Mouse (Mus musculus): ENCODE results near the gene Pik3r1. TPM values are rescaled to one million over a fixed set of nuclear protein-coding genes. Genes with fewer than 3 reads are reported as not detected.

Pik3r1 gene
- 53.0 and 59.5 TPM in 2 replicates for polyA plus RNA-seq (2015; fragmentation: Nextera tagmentation; extraction: Ambion mirVana)

DNA sequence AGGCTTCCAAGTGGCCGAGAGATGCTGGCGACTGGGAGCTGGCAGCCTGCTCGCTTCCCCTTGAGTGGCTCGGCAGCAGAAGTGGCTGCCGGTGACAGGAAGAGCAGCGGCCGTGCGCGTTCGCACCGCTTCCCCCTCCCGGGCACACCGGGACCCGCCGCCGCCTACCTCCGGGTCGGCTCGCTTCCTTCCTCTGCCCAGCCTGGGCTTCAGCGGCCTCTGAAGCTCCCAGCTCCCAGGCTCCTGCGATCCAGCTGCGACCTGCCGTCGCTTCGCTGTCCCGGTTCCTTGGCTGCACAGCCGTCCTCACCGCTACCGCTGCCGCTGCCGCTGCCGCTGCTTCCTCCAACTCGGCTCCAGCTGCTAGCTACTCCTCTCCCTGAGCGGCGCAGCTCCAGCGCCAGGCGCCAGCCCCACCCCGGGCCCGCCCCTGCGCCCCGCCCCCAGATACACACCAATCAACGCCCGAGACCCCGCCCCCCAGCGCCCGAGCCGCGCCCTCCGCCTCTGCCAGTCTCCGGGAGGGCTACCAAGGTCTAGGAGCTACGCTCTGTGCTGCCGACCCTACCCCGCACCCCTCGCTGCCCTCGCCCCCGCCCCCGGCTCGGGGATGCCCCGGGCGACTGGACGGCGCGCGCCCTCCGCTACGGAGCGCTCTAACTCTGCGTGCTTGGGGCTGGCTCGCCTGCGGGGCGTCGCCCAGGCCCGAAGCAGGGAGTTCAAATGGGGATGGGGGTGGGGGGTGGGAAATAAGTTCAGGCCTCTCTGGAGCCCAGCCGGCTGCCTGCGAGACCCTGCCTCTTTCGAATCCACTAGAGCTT is at the start of gene Pik3r1:
Pik3r1 (minus strand) TSS at position 409 of the 821 bp plus-strand sequence.
- Histone ChIP-seq H3K36me3 (ENCODE audit: control insufficient read depth, insufficient read depth, low read length) (no peaks in the 10 kb centered on the region), H3K9ac (ENCODE audit: low read length) (peak within 1 kb of the TSS; percentile 97), H3K4me1 (ENCODE audit: control insufficient read depth, insufficient read depth, low read length) (peaks cover 27% of the 10 kb centered on the region), H3K4me2 (ENCODE audit: low read depth, low read length) (peak within 1 kb of the TSS; percentile 92), H3K27ac (ENCODE audit: low read length) (peak within 1 kb of the TSS; percentile 98), H3K9me3 (replicated peaks; ENCODE audit: control insufficient read depth, low read length) (no peaks in the 10 kb centered on the region), H3K4me3 (replicated peaks; ENCODE audit: low read length) (peak within 1 kb of the TSS; percentile 99), H3K27me3 (ENCODE audit: control insufficient read depth, insufficient read depth, low read length) (no peaks in the 10 kb centered on the region)
- ATAC-seq (ENCODE audit: insufficient read depth, low FRiP score) = peak; percentile 95
- under 1% methylated on average over 74 of the region's 76 CpGs for WGBS

- no peak overlapping the region for H3K9ac ChIP-seq (ENCODE audit: low read length)
- no peaks in the 10 kb centered on the region for H3K27me3 ChIP-seq (ENCODE audit: control insufficient read depth, insufficient read depth, low read length)
- H3K4me1 ChIP-seq (ENCODE audit: control insufficient read depth, insufficient read depth, low read length) = peaks cover 14% of the 10 kb centered on the region
- peak; percentile 82 for ATAC-seq (ENCODE audit: insufficient read depth, low FRiP score)
- WGBS = 29% methylated on average over 10 of the region's 10 CpGs
- H3K36me3 ChIP-seq (ENCODE audit: control insufficient read depth, insufficient read depth, low read length) = no peaks in the 10 kb centered on the region
- no peaks in the 10 kb centered on the region for H3K9me3 ChIP-seq (replicated peaks; ENCODE audit: control insufficient read depth, low read length)
- no peak overlapping the region for H3K4me3 ChIP-seq (replicated peaks; ENCODE audit: low read length)
- H3K4me2 ChIP-seq (ENCODE audit: low read depth, low read length) = no peak overlapping the region
- H3K27ac ChIP-seq (ENCODE audit: low read length) = peak overlapping the region; percentile 52; the same call in 1 of the 2 replicates
Measured at GRCm38 (mm10) chr13:101813267-101813900, 45.4 kb upstream of the Pik3r1 start.

DNA sequence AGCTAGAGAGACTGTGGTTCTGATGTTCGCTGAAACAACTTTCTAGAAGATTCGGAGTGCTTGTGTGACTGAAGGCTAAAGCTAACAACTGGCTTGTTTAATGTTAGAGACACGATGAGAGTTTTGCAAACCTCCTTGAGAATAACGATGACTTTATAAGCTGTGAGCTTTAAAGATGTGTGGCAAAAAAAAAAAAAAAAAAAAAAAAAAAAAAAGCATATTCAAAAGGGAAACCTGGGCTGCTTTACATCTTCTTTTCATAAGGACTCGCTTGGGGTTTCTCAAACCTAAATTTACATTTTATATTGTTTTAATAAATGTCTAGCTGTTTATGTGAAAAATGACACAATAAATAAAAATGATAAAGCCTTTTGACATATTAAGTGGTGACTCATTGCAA is 44.3 kb upstream of the Pik3r1 start:
- no peak overlapping the region; the same call in 1 of the 2 replicates for H3K4me3 ChIP-seq (replicated peaks; ENCODE audit: low read length)
- H3K9ac ChIP-seq (ENCODE audit: low read length) = 0 out of 2 replicates have a peak overlapping the region, but pooled peaks have one; percentile 55
- H3K4me1 ChIP-seq (ENCODE audit: control insufficient read depth, insufficient read depth, low read length) = peaks cover 14% of the 10 kb centered on the region
- H3K27ac ChIP-seq (ENCODE audit: low read length) = peak overlapping the region; percentile 78
- H3K36me3 ChIP-seq (ENCODE audit: control insufficient read depth, insufficient read depth, low read length) = no peaks in the 10 kb centered on the region
- 42% methylated on average over 5 of the region's 5 CpGs for WGBS
- ATAC-seq (ENCODE audit: insufficient read depth, low FRiP score) = no peak; the same call in 1 of the 2 replicates
- H3K27me3 ChIP-seq (ENCODE audit: control insufficient read depth, insufficient read depth, low read length) = no peaks in the 10 kb centered on the region
- H3K4me2 ChIP-seq (ENCODE audit: low read depth, low read length) = peak overlapping the region; percentile 40
- H3K9me3 ChIP-seq (replicated peaks; ENCODE audit: control insufficient read depth, low read length) = no peaks in the 10 kb centered on the region

DNA sequence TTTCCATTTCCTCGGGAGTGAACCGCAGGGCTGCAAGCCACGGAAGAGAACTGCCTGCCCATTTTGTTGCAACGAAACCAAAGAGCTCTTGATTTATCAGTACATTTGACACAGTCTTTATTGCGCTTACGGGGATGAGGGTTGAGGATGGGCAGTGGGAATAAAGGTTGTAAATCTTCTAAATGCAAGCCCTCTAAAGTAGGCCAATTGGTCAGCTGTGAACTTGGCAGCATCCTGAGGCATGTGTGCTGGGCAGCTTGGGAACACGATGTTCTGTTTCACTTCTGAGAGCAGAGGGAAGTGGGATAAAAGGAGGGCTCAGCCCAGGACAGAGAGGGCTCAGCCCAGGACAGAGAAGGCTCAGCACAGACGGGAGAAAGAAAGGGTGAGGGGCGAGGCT is 43.9 kb upstream of the Pik3r1 start:
- H3K4me3 ChIP-seq (replicated peaks; ENCODE audit: low read length) = no peak overlapping the region; the same call in 1 of the 2 replicates
- no peaks in the 10 kb centered on the region for H3K9me3 ChIP-seq (replicated peaks; ENCODE audit: control insufficient read depth, low read length)
- H3K36me3 ChIP-seq (ENCODE audit: control insufficient read depth, insufficient read depth, low read length) = no peaks in the 10 kb centered on the region
- no peaks in the 10 kb centered on the region for H3K27me3 ChIP-seq (ENCODE audit: control insufficient read depth, insufficient read depth, low read length)
- 39% methylated on average over 9 of the region's 9 CpGs for WGBS
- H3K4me2 ChIP-seq (ENCODE audit: low read depth, low read length) = peak overlapping the region; percentile 40
- H3K9ac ChIP-seq (ENCODE audit: low read length) = 0 out of 2 replicates have a peak overlapping the region, but pooled peaks have one; percentile 55
- H3K27ac ChIP-seq (ENCODE audit: low read length) = peak overlapping the region; percentile 78
- ATAC-seq (ENCODE audit: insufficient read depth, low FRiP score) = peak; percentile 86; the same call in 1 of the 2 replicates
- H3K4me1 ChIP-seq (ENCODE audit: control insufficient read depth, insufficient read depth, low read length) = peaks cover 14% of the 10 kb centered on the region

- no peak overlapping the region for H3K27ac ChIP-seq (ENCODE audit: low read length)
- H3K27me3 ChIP-seq (ENCODE audit: control insufficient read depth, insufficient read depth, low read length) = no peaks in the 10 kb centered on the region
- H3K4me2 ChIP-seq (ENCODE audit: low read depth, low read length) = no peak overlapping the region
- no peak for ATAC-seq (ENCODE audit: insufficient read depth, low FRiP score)
- WGBS = 87% methylated on average over 7 of the region's 7 CpGs
- no peak overlapping the region for H3K4me3 ChIP-seq (replicated peaks; ENCODE audit: low read length)
- H3K36me3 ChIP-seq (ENCODE audit: control insufficient read depth, insufficient read depth, low read length) = no peaks in the 10 kb centered on the region
- H3K9ac ChIP-seq (ENCODE audit: low read length) = no peak overlapping the region
- H3K4me1 ChIP-seq (ENCODE audit: control insufficient read depth, insufficient read depth, low read length) = peaks cover 14% of the 10 kb centered on the region
- no peaks in the 10 kb centered on the region for H3K9me3 ChIP-seq (replicated peaks; ENCODE audit: control insufficient read depth, low read length)
Measured at GRCm38 (mm10) chr13:101810667-101811066, 42.6 kb upstream of the Pik3r1 start.

- Histone ChIP-seq H3K4me3 (replicated peaks; ENCODE audit: low read length) (no peak overlapping the region), H3K9ac (ENCODE audit: low read length) (no peak overlapping the region), H3K9me3 (replicated peaks; ENCODE audit: control insufficient read depth, low read length) (no peaks in the 10 kb centered on the region), H3K27ac (ENCODE audit: low read length) (no peak overlapping the region), H3K27me3 (ENCODE audit: control insufficient read depth, insufficient read depth, low read length) (no peaks in the 10 kb centered on the region), H3K4me1 (ENCODE audit: control insufficient read depth, insufficient read depth, low read length) (peaks cover 14% of the 10 kb centered on the region), H3K36me3 (ENCODE audit: control insufficient read depth, insufficient read depth, low read length) (no peaks in the 10 kb centered on the region), H3K4me2 (ENCODE audit: low read depth, low read length) (no peak overlapping the region)
- no peak for ATAC-seq (ENCODE audit: insufficient read depth, low FRiP score)
- WGBS = 75% methylated on average over 3 of the region's 3 CpGs
Measured at GRCm38 (mm10) chr13:101809796-101810195, 41.8 kb upstream of the Pik3r1 start.

DNA sequence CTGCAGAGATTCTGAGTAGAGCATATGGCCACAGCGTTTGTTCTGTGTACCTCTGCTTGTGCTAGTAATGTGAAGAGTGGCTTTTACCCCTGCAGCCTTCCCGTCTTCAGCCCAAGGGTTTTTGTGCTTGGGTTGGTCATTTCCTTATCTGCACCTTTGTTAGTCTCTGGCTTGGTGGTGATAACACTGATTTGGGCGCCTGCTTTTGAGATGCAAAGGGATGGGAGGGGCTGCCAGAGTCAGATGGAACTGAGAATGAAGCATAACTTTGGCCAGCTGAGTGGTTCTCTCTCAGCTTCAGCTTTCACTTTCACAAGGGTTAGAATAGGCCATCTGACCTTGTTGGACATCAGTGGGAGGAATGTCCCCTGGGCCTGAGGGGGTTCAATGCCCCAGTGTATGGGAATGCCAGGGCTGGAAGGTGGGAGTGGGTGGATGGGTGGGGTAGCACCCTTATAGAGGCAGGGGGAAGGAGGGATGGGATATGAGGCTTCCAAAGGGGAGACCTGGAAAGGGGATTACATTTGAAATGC is 37.6 kb upstream of the Pik3r1 start:
- Histone ChIP-seq H3K4me1 (ENCODE audit: control insufficient read depth, insufficient read depth, low read length) (peaks cover 4% of the 10 kb centered on the region; the same call in 1 of the 2 replicates), H3K9me3 (replicated peaks; ENCODE audit: control insufficient read depth, low read length) (no peaks in the 10 kb centered on the region), H3K27ac (ENCODE audit: low read length) (no peak overlapping the region), H3K4me2 (ENCODE audit: low read depth, low read length) (no peak overlapping the region), H3K36me3 (ENCODE audit: control insufficient read depth, insufficient read depth, low read length) (no peaks in the 10 kb centered on the region), H3K9ac (ENCODE audit: low read length) (no peak overlapping the region), H3K4me3 (replicated peaks; ENCODE audit: low read length) (no peak overlapping the region), H3K27me3 (ENCODE audit: control insufficient read depth, insufficient read depth, low read length) (no peaks in the 10 kb centered on the region)
- WGBS = 61% methylated on average over 3 of the region's 3 CpGs
- ATAC-seq (ENCODE audit: insufficient read depth, low FRiP score) = no peak

DNA sequence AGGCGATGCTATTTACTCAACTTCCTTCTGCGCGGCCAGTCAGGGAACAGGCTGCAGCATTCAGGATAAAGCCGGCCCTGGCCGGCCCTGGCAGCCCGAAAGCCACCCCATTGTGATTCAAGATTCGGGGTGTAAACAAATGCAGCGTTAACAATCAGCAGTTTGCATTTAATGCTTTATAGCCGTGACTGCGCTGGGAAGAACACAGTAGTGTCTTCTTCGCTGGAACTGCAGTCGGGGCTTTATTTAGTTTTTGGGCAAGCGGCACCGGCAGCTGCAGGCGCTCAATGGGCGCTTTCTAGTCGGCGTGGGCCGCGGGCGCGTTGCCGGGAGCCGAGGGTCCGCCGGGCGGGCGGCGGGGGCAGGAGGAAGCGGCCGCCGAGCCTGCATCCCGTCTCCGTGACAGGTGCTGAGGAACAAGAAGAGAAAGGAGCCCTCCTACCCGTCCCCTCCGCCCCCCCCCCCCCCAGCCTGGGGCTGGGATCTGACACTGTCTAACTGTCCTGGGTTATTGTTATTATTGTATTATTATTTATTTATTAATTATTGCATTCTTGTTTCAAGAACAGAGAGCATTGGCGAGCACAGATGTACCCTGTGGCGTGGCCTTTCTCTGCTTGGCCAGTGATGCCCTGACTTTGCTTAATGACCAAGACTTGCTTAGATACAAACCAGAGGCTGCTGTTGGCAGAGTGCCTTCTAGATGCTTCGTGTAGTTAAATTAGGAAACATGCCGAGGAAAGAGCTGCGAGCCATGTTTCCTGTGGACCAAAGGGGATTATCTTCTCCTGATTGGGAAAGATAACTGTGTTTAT is 33.6 kb upstream of the Pik3r1 start:
- peak overlapping the region; percentile 70 for H3K4me2 ChIP-seq (ENCODE audit: low read depth, low read length)
- WGBS = 2% methylated on average over 32 of the region's 41 CpGs
- H3K27me3 ChIP-seq (ENCODE audit: control insufficient read depth, insufficient read depth, low read length) = 0 out of 2 replicates have a peak, but pooled peaks cover 4% of the 10 kb centered on the region
- peaks cover 4% of the 10 kb centered on the region; the same call in 1 of the 2 replicates for H3K4me1 ChIP-seq (ENCODE audit: control insufficient read depth, insufficient read depth, low read length)
- H3K27ac ChIP-seq (ENCODE audit: low read length) = peak overlapping the region; percentile 60
- H3K4me3 ChIP-seq (replicated peaks; ENCODE audit: low read length) = peak overlapping the region; percentile 45
- ATAC-seq (ENCODE audit: insufficient read depth, low FRiP score) = peak; percentile 81
- no peaks in the 10 kb centered on the region for H3K36me3 ChIP-seq (ENCODE audit: control insufficient read depth, insufficient read depth, low read length)
- H3K9ac ChIP-seq (ENCODE audit: low read length) = peak overlapping the region; percentile 72
- no peaks in the 10 kb centered on the region for H3K9me3 ChIP-seq (replicated peaks; ENCODE audit: control insufficient read depth, low read length)

All from stomach, embryonic 16.5 days (tissue).